Mouse (Mus musculus) neural tube, embryonic 13.5 days (tissue): ENCODE data around the gene Vrk3. TPM values are rescaled to one million over a fixed set of nuclear protein-coding genes. Genes with fewer than 3 reads are reported as not detected.
"Not testable (repeated sequence)": the region's sequence is repeated elsewhere in the genome, so short reads cannot be mapped to it uniquely, and the experiment has no call there.

Experiments
- ATAC-seq: fragments of 200-750 bp; cut with Nextera tagmentation; 2 replicates; pipeline ENCODE4 v1.8.0; 2017; ENCODE audit warnings: low read depth, mild to moderate bottlenecking, moderate TSS enrichment, moderate library complexity
- H3K27ac ChIP-seq: fragments of 300-500 bp; sonication (generic); replicated peaks from 2 replicates; pipeline ENCODE4 v1.5.1; 2015; ENCODE audit warnings: moderate library complexity, mild to moderate bottlenecking, inconsistent platforms
- H3K27me3 ChIP-seq: fragments of 300-500 bp; sonication (generic); 2 replicates; pipeline ENCODE4 v1.6.1; 2015; ENCODE audit warnings: mild to moderate bottlenecking, inconsistent platforms
- H3K36me3 ChIP-seq: fragments of 300-500 bp; sonication (generic); 2 replicates; pipeline ENCODE4 v1.6.1; 2015; ENCODE audit warnings: mild to moderate bottlenecking, inconsistent platforms
- H3K4me1 ChIP-seq: fragments of 300-500 bp; sonication (generic); replicated peaks from 2 replicates; pipeline ENCODE4 v1.6.1; 2015; ENCODE audit warnings: inconsistent platforms
- H3K4me2 ChIP-seq: fragments of 300-500 bp; sonication (generic); 2 replicates; pipeline ENCODE4 v1.6.1; 2015; ENCODE audit warnings: inconsistent platforms, mild to moderate bottlenecking, moderate library complexity
- H3K4me3 ChIP-seq: fragments of 300-500 bp; sonication (generic); 2 replicates; pipeline ENCODE4 v1.5.1; 2015; ENCODE audit warnings: mild to moderate bottlenecking, inconsistent platforms
- H3K9ac ChIP-seq: fragments of 300-500 bp; sonication (generic); 2 replicates; pipeline ENCODE4 v1.6.1; 2015; ENCODE audit warnings: moderate library complexity, mild to moderate bottlenecking, inconsistent platforms
- H3K9me3 ChIP-seq: fragments of 300-500 bp; sonication (generic); 2 replicates; pipeline ENCODE4 v1.6.1; 2016; ENCODE audit warnings: inconsistent platforms
- WGBS: fragments of 180-500 bp; shearing (Covaris S2); methylation state at CpG from one replicate; pipeline ENCODE4 v1.1.7; 2015; 5-methylcytosine and 5-hydroxymethylcytosine counted together
- polyA plus RNA-seq: library from polyadenylated mRNA; unstranded; fragments of >200 nt; fragmentation: Nextera tagmentation; extraction: Ambion mirVana; gene quantifications from 2 replicates; pipeline ENCODE4 v1.2.1, GENCODE M21; 2015

Gene Vrk3
- polyA plus RNA-seq, 1 experiment from 2014 or later = 25.1 TPM

GRCm38 (mm10) chr7:44726343-44726742 lies 21.9 kb upstream of the Vrk3 start:
- 83% methylated on average over 6 of the region's 6 CpGs for WGBS
- H3K27ac ChIP-seq = no peak overlapping the region
- no peaks in the 10 kb centered on the region; the same call in 1 of the 2 replicates for H3K36me3 ChIP-seq
- H3K4me1 ChIP-seq = no peaks in the 10 kb centered on the region
- no peaks in the 10 kb centered on the region for H3K9me3 ChIP-seq
- H3K27me3 ChIP-seq = no peaks in the 10 kb centered on the region
- no peak overlapping the region for H3K9ac ChIP-seq
- H3K4me2 ChIP-seq = no peak overlapping the region
- no peak for ATAC-seq
- H3K4me3 ChIP-seq = no peak overlapping the region

- Histone ChIP-seq H3K4me3 (no peak overlapping the region), H3K9ac (no peak overlapping the region), H3K4me2 (no peak overlapping the region), H3K4me1 (no peaks in the 10 kb centered on the region), H3K9me3 (no peaks in the 10 kb centered on the region), H3K27me3 (no peaks in the 10 kb centered on the region), H3K36me3 (peaks cover 2% of the 10 kb centered on the region; the same call in 1 of the 2 replicates), H3K27ac (no peak overlapping the region)
- WGBS = 61% methylated on average over 5 of the region's 5 CpGs
- no peak for ATAC-seq
Observed at GRCm38 (mm10) chr7:44727151-44727550, 21.1 kb upstream of the Vrk3 start.

GRCm38 (mm10) chr7:44728082-44728975 lies 19.9 kb upstream of the Vrk3 start:
- Histone ChIP-seq H3K27me3 (no peaks in the 10 kb centered on the region), H3K9ac (no peak overlapping the region), H3K9me3 (no peaks in the 10 kb centered on the region), H3K4me3 (no peak overlapping the region), H3K27ac (no peak overlapping the region), H3K36me3 (peaks cover 14% of the 10 kb centered on the region), H3K4me1 (no peaks in the 10 kb centered on the region), H3K4me2 (no peak overlapping the region)
- no peak for ATAC-seq
- 86% methylated on average over 11 of the region's 11 CpGs for WGBS

- Histone ChIP-seq H3K27ac (no peak overlapping the region), H3K4me3 (no peak overlapping the region), H3K4me2 (no peak overlapping the region), H3K9me3 (0 out of 2 replicates have a peak, but pooled peaks cover 5% of the 10 kb centered on the region), H3K9ac (no peak overlapping the region), H3K4me1 (no peaks in the 10 kb centered on the region), H3K27me3 (no peaks in the 10 kb centered on the region), H3K36me3 (peaks cover 32% of the 10 kb centered on the region)
- WGBS = 87% methylated on average over 9 of the region's 9 CpGs
- no peak for ATAC-seq
Observed at GRCm38 (mm10) chr7:44733723-44734122, 14.5 kb upstream of the Vrk3 start.

GRCm38 (mm10) chr7:44741361-44741760 lies 6.9 kb upstream of the Vrk3 start:
- H3K27ac ChIP-seq = no peak overlapping the region
- no peaks in the 10 kb centered on the region for H3K36me3 ChIP-seq
- no peak overlapping the region for H3K9ac ChIP-seq
- no peak overlapping the region for H3K4me2 ChIP-seq
- H3K4me1 ChIP-seq = peaks cover 10% of the 10 kb centered on the region
- ATAC-seq = no peak
- WGBS = 92% methylated on average over 8 of the region's 8 CpGs
- H3K27me3 ChIP-seq = no peaks in the 10 kb centered on the region
- no peak overlapping the region for H3K4me3 ChIP-seq
- no peaks in the 10 kb centered on the region for H3K9me3 ChIP-seq

- Histone ChIP-seq H3K4me1 (peaks cover 25% of the 10 kb centered on the region), H3K9me3 (no peaks in the 10 kb centered on the region), H3K9ac (peak overlapping the region; percentile 69; the same call in 1 of the 2 replicates), H3K4me2 (peak overlapping the region; percentile 69), H3K36me3 (no peaks in the 10 kb centered on the region), H3K27me3 (no peaks in the 10 kb centered on the region), H3K4me3 (peak overlapping the region; percentile 41), H3K27ac (no peak overlapping the region)
- WGBS = 35% methylated on average over 9 of the region's 9 CpGs
- no peak for ATAC-seq
Observed at GRCm38 (mm10) chr7:44744270-44744669, 3.9 kb upstream of the Vrk3 start.

- H3K4me1 ChIP-seq = peaks cover 28% of the 10 kb centered on the region
- H3K4me3 ChIP-seq = peak overlapping the region; percentile 41
- no peaks in the 10 kb centered on the region for H3K36me3 ChIP-seq
- WGBS = under 1% methylated on average over 18 of the region's 18 CpGs
- no peaks in the 10 kb centered on the region for H3K27me3 ChIP-seq
- H3K9ac ChIP-seq = peak overlapping the region; percentile 69
- peak overlapping the region; percentile 57 for H3K27ac ChIP-seq
- no peaks in the 10 kb centered on the region for H3K9me3 ChIP-seq
- peak; percentile 52 for ATAC-seq
- peak overlapping the region; percentile 69 for H3K4me2 ChIP-seq
Observed at GRCm38 (mm10) chr7:44745076-44745475, 3.1 kb upstream of the Vrk3 start.

- no peak overlapping the region for H3K27ac ChIP-seq
- ATAC-seq = no peak
- no peak overlapping the region for H3K9ac ChIP-seq
- H3K9me3 ChIP-seq = no peaks in the 10 kb centered on the region
- H3K27me3 ChIP-seq = no peaks in the 10 kb centered on the region
- peak overlapping the region; percentile 67; the same call in 1 of the 2 replicates for H3K4me2 ChIP-seq
- H3K36me3 ChIP-seq = peaks cover 2% of the 10 kb centered on the region; the same call in 1 of the 2 replicates
- WGBS = 70% methylated on average over 4 of the region's 4 CpGs
- peaks cover 28% of the 10 kb centered on the region for H3K4me1 ChIP-seq
- H3K4me3 ChIP-seq = no peak overlapping the region
Observed at GRCm38 (mm10) chr7:44747115-44747514, 1.1 kb upstream of the Vrk3 start.

- H3K36me3 ChIP-seq = peaks cover 39% of the 10 kb centered on the region
- not testable (repeated sequence) for ATAC-seq, H3K27ac ChIP-seq, H3K4me3 ChIP-seq, H3K9ac ChIP-seq, H3K27me3 ChIP-seq, H3K4me2 ChIP-seq, H3K9me3 ChIP-seq
- 87% methylated on average over 1 of the region's 1 CpGs for WGBS
- peaks cover 18% of the 10 kb centered on the region for H3K4me1 ChIP-seq
Observed at GRCm38 (mm10) chr7:44750950-44751349, 2.7 kb downstream of the Vrk3 start, which contains the start of gene Zfp473. Gene Zfp473, minus strand, starts transcription at chr7:44751050.

GRCm38 (mm10) chr7:44757164-44757563 lies 9.0 kb downstream of the Vrk3 start:
- H3K36me3 ChIP-seq = peaks cover 94% of the 10 kb centered on the region
- H3K4me1 ChIP-seq = no peaks in the 10 kb centered on the region
- H3K27me3 ChIP-seq = no peaks in the 10 kb centered on the region
- H3K4me3 ChIP-seq = no peak overlapping the region
- ATAC-seq = no peak
- H3K4me2 ChIP-seq = no peak overlapping the region
- H3K9me3 ChIP-seq = no peaks in the 10 kb centered on the region
- H3K9ac ChIP-seq = no peak overlapping the region
- WGBS = 74% methylated on average over 2 of the region's 2 CpGs
- H3K27ac ChIP-seq = no peak overlapping the region

- H3K4me2 ChIP-seq = no peak overlapping the region
- no peaks in the 10 kb centered on the region for H3K4me1 ChIP-seq
- H3K27me3 ChIP-seq = no peaks in the 10 kb centered on the region
- H3K36me3 ChIP-seq = peaks cover 90% of the 10 kb centered on the region
- no peak overlapping the region for H3K4me3 ChIP-seq
- ATAC-seq = no peak
- H3K9me3 ChIP-seq = no peaks in the 10 kb centered on the region
- no peak overlapping the region for H3K27ac ChIP-seq
- H3K9ac ChIP-seq = no peak overlapping the region
Observed at GRCm38 (mm10) chr7:44760366-44760765, 12.2 kb downstream of the Vrk3 start.

- Histone ChIP-seq H3K27me3 (no peaks in the 10 kb centered on the region), H3K36me3 (peaks cover 91% of the 10 kb centered on the region), H3K9me3 (no peaks in the 10 kb centered on the region), H3K9ac (no peak overlapping the region), H3K4me1 (no peaks in the 10 kb centered on the region), H3K4me2 (no peak overlapping the region), H3K4me3 (no peak overlapping the region), H3K27ac (no peak overlapping the region)
- ATAC-seq = no peak
- WGBS = 89% methylated on average over 5 of the region's 5 CpGs
Observed at GRCm38 (mm10) chr7:44768129-44768528, 19.9 kb downstream of the Vrk3 start.
